Mouse (Mus musculus): ENCODE results near the gene Lamc3. TPM values are rescaled to one million over a fixed set of nuclear protein-coding genes. Genes with fewer than 3 reads are reported as not detected.

Gene Lamc3
- total and polyA plus RNA-seq, 3 experiments: 0.36 to 2.3 (median 0.57) TPM

DNA sequence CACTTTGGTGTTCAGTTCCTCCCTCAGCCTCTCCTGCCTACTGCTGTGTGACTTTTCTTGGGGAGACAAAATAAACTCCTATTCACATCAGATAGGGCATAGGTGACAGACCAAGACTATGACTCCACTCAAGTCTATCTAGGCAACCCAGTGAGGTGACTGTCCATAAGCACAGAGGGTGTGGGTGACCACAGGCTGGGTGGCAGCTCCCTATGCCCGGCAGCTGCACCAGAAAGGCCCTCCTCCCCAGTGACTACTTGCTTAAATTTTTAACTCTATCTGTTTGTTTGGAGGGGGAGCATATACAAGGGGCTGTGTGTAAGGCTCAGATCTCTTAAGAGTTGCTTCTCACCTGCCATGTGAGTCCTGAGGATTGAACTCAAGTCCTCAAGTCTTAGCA, 24.2 kb upstream of the Lamc3 start:
- H3K36me3 ChIP-seq (ENCODE audit: control insufficient read depth, insufficient read depth, low read length): no peaks in the 10 kb centered on the region

DNA sequence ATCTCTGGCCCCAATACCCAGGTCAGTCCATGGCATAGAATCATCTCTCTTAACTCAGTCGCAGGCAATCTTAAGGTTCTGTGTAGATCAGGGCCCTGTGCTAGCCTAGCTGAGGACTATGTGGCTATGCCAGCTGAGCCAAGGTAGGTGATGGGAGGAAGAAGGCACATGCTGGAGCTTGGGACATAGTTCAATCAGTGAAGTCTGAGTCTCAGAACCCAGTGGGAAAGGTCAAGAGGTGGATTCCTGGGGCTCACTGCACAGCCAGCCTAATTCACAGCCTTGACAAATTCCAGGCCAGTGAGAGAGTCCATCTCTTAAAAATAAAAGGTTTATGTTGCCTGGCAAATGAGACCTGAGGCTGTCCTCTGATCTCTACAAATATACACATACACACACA, 23.3 kb upstream of the Lamc3 start:
- H3K9ac ChIP-seq (ENCODE audit: low read depth, low read length): no peak overlapping the region
- no peak overlapping the region for H3K27ac ChIP-seq
- TF ChIP-seq POLR2A (IDR thresholded peaks at IDR 0.05; ENCODE audit: insufficient read depth, low read depth, low read length): no peak
- TF ChIP-seq EP300 (IDR thresholded peaks at IDR 0.05; ENCODE audit: insufficient read depth, low read depth, low read length): no peak
- TF ChIP-seq CTCF (IDR thresholded peaks at IDR 0.05): no peak
- intact Hi-C loops (cut with DNase I): no loop called here
- no peak overlapping the region for H3K4me3 ChIP-seq
- H3K27me3 ChIP-seq (ENCODE audit: control insufficient read depth, insufficient read depth, low read length): no peaks in the 10 kb centered on the region
- no peak for DNase-seq
- H3K36me3 ChIP-seq (ENCODE audit: control insufficient read depth, insufficient read depth, low read length): no peaks in the 10 kb centered on the region
- H3K79me2 ChIP-seq (replicated peaks; ENCODE audit: control insufficient read depth, insufficient read depth, low read length): no peaks in the 10 kb centered on the region
- 68% methylated on average over 1 of the region's 1 CpGs for WGBS
- H3K4me1 ChIP-seq (ENCODE audit: control insufficient read depth, insufficient read depth, low read length): no peaks in the 10 kb centered on the region

More for the DNA sequence above, 24.2 kb upstream of the Lamc3 start:
- TF ChIP-seq EP300 (IDR thresholded peaks at IDR 0.05; ENCODE audit: insufficient read depth, low read depth, low read length) (no peak), CTCF (IDR thresholded peaks at IDR 0.05) (no peak), POLR2A (IDR thresholded peaks at IDR 0.05; ENCODE audit: insufficient read depth, low read depth, low read length) (no peak)
- no peaks in the 10 kb centered on the region for H3K79me2 ChIP-seq (replicated peaks; ENCODE audit: control insufficient read depth, insufficient read depth, low read length)
- H3K4me1 ChIP-seq (ENCODE audit: control insufficient read depth, insufficient read depth, low read length): no peaks in the 10 kb centered on the region
- 38% methylated on average over 1 of the region's 1 CpGs for WGBS
- intact Hi-C loops (cut with DNase I): no loop called here
- DNase-seq: no peak
- H3K4me3 ChIP-seq: no peak overlapping the region
- H3K9ac ChIP-seq (ENCODE audit: low read depth, low read length): no peak overlapping the region
- H3K27ac ChIP-seq: no peak overlapping the region
- no peaks in the 10 kb centered on the region for H3K27me3 ChIP-seq (ENCODE audit: control insufficient read depth, insufficient read depth, low read length)

DNA sequence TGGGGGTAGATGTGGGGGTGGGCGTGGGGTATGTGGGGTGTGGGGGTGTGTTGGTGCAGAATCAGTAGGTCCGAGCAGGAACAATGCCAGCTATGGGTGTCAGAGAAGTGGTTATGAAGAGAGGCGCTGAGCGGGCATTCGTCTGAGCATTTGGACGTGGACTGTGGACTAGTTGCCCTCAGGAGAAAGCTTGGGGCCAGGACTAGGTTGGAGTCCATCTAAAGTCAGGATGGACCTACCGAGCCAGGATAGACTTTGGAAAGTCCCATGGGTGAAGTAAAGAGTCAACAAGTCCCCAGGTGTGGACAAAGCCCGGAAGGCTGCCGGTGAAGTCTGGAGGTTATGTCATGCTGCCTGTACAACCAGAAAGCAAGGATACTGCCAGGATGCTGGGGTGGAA, 22.2 kb upstream of the Lamc3 start:
- intact Hi-C loops (cut with DNase I): no loop called here
- Histone ChIP-seq H3K79me2 (replicated peaks; ENCODE audit: control insufficient read depth, insufficient read depth, low read length) (no peaks in the 10 kb centered on the region), H3K4me3 (no peak overlapping the region), H3K4me1 (ENCODE audit: control insufficient read depth, insufficient read depth, low read length) (no peaks in the 10 kb centered on the region), H3K27me3 (ENCODE audit: control insufficient read depth, insufficient read depth, low read length) (no peaks in the 10 kb centered on the region), H3K36me3 (ENCODE audit: control insufficient read depth, insufficient read depth, low read length) (no peaks in the 10 kb centered on the region), H3K9ac (ENCODE audit: low read depth, low read length) (no peak overlapping the region), H3K27ac (no peak overlapping the region)
- WGBS: 86% methylated on average over 9 of the region's 9 CpGs
- no peak for DNase-seq
- TF ChIP-seq EP300 (IDR thresholded peaks at IDR 0.05; ENCODE audit: insufficient read depth, low read depth, low read length) (no peak), POLR2A (IDR thresholded peaks at IDR 0.05; ENCODE audit: insufficient read depth, low read depth, low read length) (no peak), CTCF (IDR thresholded peaks at IDR 0.05) (no peak)

DNA sequence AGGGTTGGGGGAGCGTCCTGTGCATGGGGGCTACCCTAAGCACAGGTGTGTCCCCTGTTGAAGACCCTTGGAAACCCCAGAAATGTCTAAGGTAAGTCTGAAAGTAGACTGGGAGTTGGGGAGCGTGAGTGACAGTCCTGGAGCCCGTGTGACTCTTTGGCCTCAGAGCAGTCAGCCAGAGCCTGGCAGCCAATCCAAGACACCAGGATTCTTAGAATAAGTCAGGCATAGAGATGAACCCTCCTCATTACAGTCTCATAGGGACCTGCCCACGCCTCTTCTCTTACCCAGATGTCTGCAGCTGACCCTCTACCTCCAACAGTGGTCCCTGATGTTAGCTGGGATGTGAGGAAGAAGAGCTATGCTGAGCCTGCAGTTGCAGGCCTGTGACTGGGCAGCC, 21.8 kb upstream of the Lamc3 start:
- TF ChIP-seq POLR2A (IDR thresholded peaks at IDR 0.05; ENCODE audit: insufficient read depth, low read depth, low read length) (no peak), EP300 (IDR thresholded peaks at IDR 0.05; ENCODE audit: insufficient read depth, low read depth, low read length) (no peak), CTCF (IDR thresholded peaks at IDR 0.05) (no peak)
- H3K79me2 ChIP-seq (replicated peaks; ENCODE audit: control insufficient read depth, insufficient read depth, low read length): no peaks in the 10 kb centered on the region
- H3K27ac ChIP-seq: no peak overlapping the region
- 61% methylated on average over 4 of the region's 4 CpGs for WGBS
- no peaks in the 10 kb centered on the region for H3K27me3 ChIP-seq (ENCODE audit: control insufficient read depth, insufficient read depth, low read length)
- intact Hi-C loops (cut with DNase I): no loop called here
- H3K9ac ChIP-seq (ENCODE audit: low read depth, low read length): no peak overlapping the region
- H3K4me1 ChIP-seq (ENCODE audit: control insufficient read depth, insufficient read depth, low read length): no peaks in the 10 kb centered on the region
- no peak for DNase-seq
- H3K4me3 ChIP-seq: no peak overlapping the region
- no peaks in the 10 kb centered on the region for H3K36me3 ChIP-seq (ENCODE audit: control insufficient read depth, insufficient read depth, low read length)

DNA sequence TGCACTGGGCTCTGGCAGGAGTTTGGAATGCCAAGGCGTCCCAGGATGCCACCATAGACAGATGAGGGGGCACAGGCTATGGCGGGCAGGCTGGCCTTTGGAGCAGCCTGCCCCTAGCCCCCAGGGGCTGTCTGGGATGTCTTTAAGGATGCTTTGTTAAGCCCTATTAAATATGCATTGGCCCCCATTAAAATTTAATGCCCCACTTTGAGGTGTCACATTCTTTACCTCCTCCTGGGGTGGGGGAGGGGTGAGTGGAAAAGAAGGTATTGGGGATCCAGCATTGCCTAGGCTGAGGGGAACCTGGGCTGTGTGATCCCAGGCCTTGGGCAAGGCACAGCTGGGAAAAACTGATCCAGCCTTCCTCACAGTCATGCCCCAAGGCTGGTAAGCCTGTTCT, 21.3 kb upstream of the Lamc3 start:
- Histone ChIP-seq H3K4me1 (ENCODE audit: control insufficient read depth, insufficient read depth, low read length) (no peaks in the 10 kb centered on the region), H3K36me3 (ENCODE audit: control insufficient read depth, insufficient read depth, low read length) (no peaks in the 10 kb centered on the region), H3K9ac (ENCODE audit: low read depth, low read length) (no peak overlapping the region), H3K79me2 (replicated peaks; ENCODE audit: control insufficient read depth, insufficient read depth, low read length) (no peaks in the 10 kb centered on the region), H3K4me3 (no peak overlapping the region), H3K27ac (no peak overlapping the region), H3K27me3 (ENCODE audit: control insufficient read depth, insufficient read depth, low read length) (no peaks in the 10 kb centered on the region)
- 63% methylated on average over 2 of the region's 2 CpGs for WGBS
- no peak for DNase-seq
- intact Hi-C loops (cut with DNase I): no loop called here
- TF ChIP-seq EP300 (IDR thresholded peaks at IDR 0.05; ENCODE audit: insufficient read depth, low read depth, low read length) (no peak), POLR2A (IDR thresholded peaks at IDR 0.05; ENCODE audit: insufficient read depth, low read depth, low read length) (no peak), CTCF (IDR thresholded peaks at IDR 0.05) (no peak)

DNA sequence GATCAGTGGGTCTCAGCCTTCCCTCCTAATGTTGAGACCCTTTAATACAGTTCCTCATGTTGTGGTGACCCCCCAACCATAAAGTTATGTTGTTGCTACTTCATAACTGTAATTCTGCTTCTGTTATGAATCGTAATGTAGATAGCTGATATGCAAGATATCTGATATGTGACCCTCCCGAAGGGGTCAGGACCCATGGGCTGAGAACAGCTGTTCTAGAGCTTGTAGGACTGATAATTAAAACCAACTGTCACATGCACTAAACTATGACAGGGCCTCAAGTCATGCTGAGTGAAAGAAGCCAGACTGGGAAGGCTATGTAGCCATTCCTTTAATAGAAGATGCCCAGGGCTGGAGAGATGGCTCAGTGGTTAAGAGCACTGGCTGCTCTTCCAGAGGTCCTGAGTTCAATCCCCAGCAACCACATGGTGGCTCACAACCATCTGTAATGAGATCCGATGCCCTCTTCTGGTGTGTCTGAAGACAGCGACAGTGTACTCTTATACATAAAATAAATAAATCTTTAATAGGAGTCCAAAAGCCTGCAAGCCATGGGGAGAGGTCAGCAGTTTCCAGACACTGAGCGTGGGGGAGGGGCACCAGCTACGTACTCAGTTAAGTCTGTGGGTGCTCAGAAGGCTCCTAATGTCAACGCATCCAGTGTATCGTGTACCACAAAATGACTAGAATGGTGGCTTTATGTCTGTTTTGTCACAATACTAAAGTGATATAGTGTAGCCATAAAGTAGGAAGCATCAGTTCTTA, 19.1 kb upstream of the Lamc3 start:
- DNase-seq: no peak
- 81% methylated on average over 8 of the region's 8 CpGs for WGBS
- Histone ChIP-seq H3K9ac (ENCODE audit: low read depth, low read length) (no peak overlapping the region), H3K27ac (no peak overlapping the region), H3K27me3 (ENCODE audit: control insufficient read depth, insufficient read depth, low read length) (no peaks in the 10 kb centered on the region), H3K4me3 (no peak overlapping the region), H3K79me2 (replicated peaks; ENCODE audit: control insufficient read depth, insufficient read depth, low read length) (no peaks in the 10 kb centered on the region), H3K36me3 (ENCODE audit: control insufficient read depth, insufficient read depth, low read length) (no peaks in the 10 kb centered on the region), H3K4me1 (ENCODE audit: control insufficient read depth, insufficient read depth, low read length) (no peaks in the 10 kb centered on the region)
- no peak for TF ChIP-seq CTCF (IDR thresholded peaks at IDR 0.05)
- TF ChIP-seq EP300 (IDR thresholded peaks at IDR 0.05; ENCODE audit: insufficient read depth, low read depth, low read length): no peak
- TF ChIP-seq POLR2A (IDR thresholded peaks at IDR 0.05; ENCODE audit: insufficient read depth, low read depth, low read length): no peak
- intact Hi-C loops (cut with DNase I): no loop called here

Measured in heart, adult 2 months (tissue).